Comparison of ENCODE assay signal across 40 mouse cellular contexts in the genomic region with DNA sequence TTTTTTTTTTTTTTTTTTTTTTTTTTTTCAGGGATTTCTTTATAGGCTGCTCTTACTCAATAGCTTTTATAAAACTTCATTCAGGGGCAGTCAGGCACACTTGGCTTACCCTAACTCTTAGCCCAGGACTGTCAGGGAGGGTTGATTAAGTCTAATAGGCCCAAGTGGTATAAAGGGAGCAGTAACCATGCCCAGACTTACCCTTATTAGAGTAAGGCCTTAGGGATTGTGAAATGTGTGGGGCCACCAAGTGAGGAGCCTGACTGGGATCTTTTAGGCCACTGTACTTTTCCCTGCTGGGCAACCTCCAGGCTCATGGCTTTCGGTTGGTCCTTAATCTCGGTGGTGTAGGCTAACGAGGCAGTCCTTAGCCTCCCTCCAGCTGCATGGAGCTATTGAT. TPM values are rescaled to one million over a fixed set of nuclear protein-coding genes. Genes with fewer than 3 reads are reported as not detected.
"Had no signal": no experiment of that assay in that cellular context is flagged by ENCODE, and none has a peak within 500 bp of the region (broad histone marks: within the 10 kb centered on the region; RNA-seq: fewer than 3 reads in every experiment).

No protein-coding gene starts in this region.

- H3K27ac ChIP-seq: gastrocnemius, adult 2 months; heart, adult 2 months; heart, embryonic 13.5 days; heart, embryonic 15.5 days; hindbrain, embryonic 13.5 days; hindbrain, embryonic 15.5 days; hindbrain, postnatal 0 days; kidney, embryonic 15.5 days; kidney, postnatal 0 days; limb, embryonic 13.5 days; limb, embryonic 15.5 days; liver, embryonic 12.5 days; liver, embryonic 14.5 days had no signal

- DNase-seq: gastrocnemius, adult 2 months; gastrocnemius, postnatal 10 days; gastrocnemius, postnatal 25 days; heart, adult 11 months; heart, adult 2 months; heart, postnatal 14 days; heart, postnatal 36 days; kidney, adult 11 months; kidney, adult 2 months; kidney, adult 9 months; kidney, postnatal 14 days; kidney, postnatal 36 days; layer of hippocampus, adult 9-11 months; layer of hippocampus, postnatal 36 days; left cerebral cortex, postnatal 4 days had no signal

- H3K4me1 ChIP-seq: hindbrain, embryonic 13.5 days; hindbrain, embryonic 15.5 days; kidney, embryonic 15.5 days; limb, embryonic 13.5 days; limb, embryonic 15.5 days; liver, embryonic 12.5 days had no signal

- H3K4me3 ChIP-seq: gastrocnemius, adult 2 months; heart, adult 2 months; heart, embryonic 13.5 days; heart, embryonic 15.5 days; hindbrain, embryonic 13.5 days; hindbrain, embryonic 15.5 days; kidney, embryonic 15.5 days; limb, embryonic 13.5 days; limb, embryonic 15.5 days; liver, embryonic 12.5 days had no signal

RNA-seq across cellular contexts. Expression of gene Bcl2l10, which starts 1.1 kb away (rescaled TPM):
- total RNA-seq: gastrocnemius, adult 2 months; gastrocnemius, postnatal 10 days; gastrocnemius, postnatal 25 days; gastrocnemius, postnatal 4 days; heart, adult 2 months; heart, postnatal 14 days; heart, postnatal 36 days; hematopoietic stem cell, adult 5-6 weeks; layer of hippocampus, adult 18-20 months; left cerebral cortex, adult 18-20 months; left cerebral cortex, postnatal 25 days; liver, adult 2 months had no signal
- polyA plus RNA-seq: heart, adult 2 months; heart, embryonic 11.5 days; heart, embryonic 13.5 days; heart, embryonic 15.5 days; heart, postnatal 0 days; hindbrain, embryonic 11.5 days; hindbrain, embryonic 13.5 days; hindbrain, embryonic 15.5 days; hindbrain, postnatal 0 days; intestine, embryonic 14.5 days; intestine, embryonic 16.5 days; kidney, embryonic 15.5 days; kidney, postnatal 0 days; large intestine, adult 2 months; limb, embryonic 11.5 days; limb, embryonic 13.5 days; limb, embryonic 15.5 days; liver, adult 2 months; liver, embryonic 12.5 days; liver, embryonic 14.5 days; liver, embryonic 16.5 days had no signal
